Mouse (Mus musculus) hematopoietic stem cell, adult 5-6 weeks (primary cell): ENCODE measurements around the gene Ranbp17. TPM values are rescaled to one million over a fixed set of nuclear protein-coding genes. Genes with fewer than 3 reads are reported as not detected.

Experiments used
- ATAC-seq, 2 experiments: fragments of 125-278 bp in 1 of 2; replicated peaks in 1 of 2; 2 replicates each; pipeline ENCODE4 v1.8.0; 2016 to 2017; ENCODE audit warnings: inconsistent platforms in 2 of 2, mild to moderate bottlenecking in 2 of 2, moderate number of reproducible peaks in 2 of 2, low read depth in 1 of 2, moderate TSS enrichment in 1 of 2; ENCODE audit not compliant: low FRiP score in 2 of 2, poor library complexity in 2 of 2, severe bottlenecking in 2 of 2, insufficient read depth in 1 of 2, low TSS enrichment in 1 of 2
- total RNA-seq: library from RNA; stranded (forward); fragments of 172-1452, 232-1000 nt; gene quantifications from 2 replicates; pipeline ENCODE4 v1.2.3, GENCODE M21; 2017

Gene Ranbp17
- total RNA-seq = 6.1 and 6.3 TPM in 2 replicates

DNA sequence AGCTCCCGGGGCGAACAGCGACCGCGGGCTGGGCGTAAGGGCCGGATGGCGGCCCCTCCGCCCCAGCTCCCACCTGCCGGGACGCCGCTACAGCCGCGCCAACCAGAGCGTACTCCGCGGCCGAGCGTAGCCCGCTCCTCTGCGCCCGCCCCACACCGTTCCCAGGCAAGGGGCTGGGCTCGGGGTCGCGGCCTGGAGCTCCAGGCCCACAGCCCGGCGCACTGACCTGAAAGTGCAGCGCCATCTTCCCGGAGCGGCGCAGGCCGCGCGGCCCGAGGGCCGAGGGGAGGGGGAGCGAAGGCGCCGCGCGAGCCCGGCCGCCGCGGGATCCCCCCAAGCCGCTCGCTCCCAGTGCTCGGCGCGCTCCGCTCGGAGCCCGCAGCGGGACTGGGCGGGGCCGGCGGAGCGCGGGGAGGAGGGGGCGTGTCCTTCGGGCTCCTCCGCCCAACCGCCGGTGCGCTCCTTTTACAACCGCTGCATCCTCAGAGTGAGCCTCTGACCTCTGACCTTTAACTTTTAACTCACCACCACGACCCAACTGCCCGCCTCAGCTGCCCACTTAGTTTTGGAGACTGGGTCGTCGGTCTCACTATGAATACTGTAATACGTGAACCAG lies at the start of gene Ranbp17:
Ranbp17 (minus strand) TSS at position 371 of the 616 bp plus-strand sequence.
- peak; percentile 34 to 43; a peak in 3 of 4 replicates for ATAC-seq

DNA sequence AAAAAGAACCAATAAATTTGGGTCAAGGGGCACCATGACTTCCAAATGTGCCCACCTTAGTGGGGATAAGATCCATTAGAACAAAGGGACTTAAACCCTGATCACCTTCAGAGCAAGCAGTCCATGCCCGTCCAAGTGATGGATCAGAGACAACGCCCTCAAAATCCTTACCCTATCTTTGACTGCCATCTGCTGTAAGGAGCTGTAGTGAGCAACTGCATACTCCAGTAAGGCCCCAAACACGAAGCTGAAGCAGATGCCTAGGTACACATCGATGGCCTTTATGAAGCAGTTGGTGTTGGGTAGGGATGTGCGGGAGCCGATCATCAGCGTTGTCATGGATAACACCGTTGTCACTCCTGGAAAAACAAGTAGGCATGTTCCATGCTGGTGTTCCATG lies 40.6 kb upstream of the Ranbp17 start:
- no peak for ATAC-seq

DNA sequence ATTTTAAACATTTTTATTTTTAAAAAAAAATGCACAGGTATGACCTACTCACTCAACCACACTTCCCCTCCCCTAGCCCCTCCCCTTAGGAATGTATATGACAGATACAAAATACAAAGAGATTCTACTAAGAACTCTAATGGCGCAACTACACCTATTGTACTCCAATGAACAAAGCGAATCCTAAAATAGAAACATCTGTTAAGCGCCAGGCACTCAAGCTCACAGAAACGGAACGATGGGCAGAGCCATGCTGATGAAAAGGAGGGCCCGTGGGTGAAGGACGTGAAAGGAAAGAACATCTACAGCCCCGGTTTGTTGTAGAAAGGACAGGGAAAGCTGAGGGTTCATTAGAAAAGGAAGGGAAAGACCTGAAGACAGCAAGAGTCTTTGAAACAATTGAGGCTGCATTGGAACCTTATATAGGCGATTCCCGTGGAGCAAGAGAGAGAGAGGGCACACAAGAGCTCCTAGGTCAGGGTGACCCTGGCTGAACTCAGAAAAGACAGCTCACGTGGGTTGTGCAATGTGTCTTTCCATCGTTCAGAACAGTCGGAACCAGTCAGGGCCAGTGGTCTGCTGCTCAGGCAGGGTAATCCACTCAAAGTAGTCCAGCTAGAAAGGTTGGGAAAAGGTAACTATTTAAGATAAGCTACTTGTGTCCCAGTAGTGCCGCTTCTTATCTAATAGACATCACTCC lies 37.5 kb upstream of the Ranbp17 start:
- no peak for ATAC-seq

DNA sequence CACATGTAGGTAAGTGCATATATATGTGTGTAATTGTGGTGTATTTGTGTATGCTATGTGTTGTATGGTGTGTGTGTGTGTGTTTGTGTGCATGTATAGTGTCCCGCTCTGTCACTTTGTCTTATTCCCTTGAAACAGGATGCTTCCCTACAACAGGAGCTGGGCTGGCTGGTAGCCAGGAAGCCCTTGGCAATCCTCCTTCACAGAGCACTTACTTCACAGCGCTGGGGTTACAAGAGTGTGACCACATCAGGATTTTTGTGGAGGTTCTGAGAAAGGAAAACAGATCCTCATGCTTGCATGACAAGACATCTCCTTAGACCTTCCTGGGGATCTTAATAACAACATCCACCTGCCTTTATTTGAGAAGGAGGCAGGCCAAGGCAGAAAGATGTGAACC lies 33.8 kb upstream of the Ranbp17 start:
- ATAC-seq = no peak

DNA sequence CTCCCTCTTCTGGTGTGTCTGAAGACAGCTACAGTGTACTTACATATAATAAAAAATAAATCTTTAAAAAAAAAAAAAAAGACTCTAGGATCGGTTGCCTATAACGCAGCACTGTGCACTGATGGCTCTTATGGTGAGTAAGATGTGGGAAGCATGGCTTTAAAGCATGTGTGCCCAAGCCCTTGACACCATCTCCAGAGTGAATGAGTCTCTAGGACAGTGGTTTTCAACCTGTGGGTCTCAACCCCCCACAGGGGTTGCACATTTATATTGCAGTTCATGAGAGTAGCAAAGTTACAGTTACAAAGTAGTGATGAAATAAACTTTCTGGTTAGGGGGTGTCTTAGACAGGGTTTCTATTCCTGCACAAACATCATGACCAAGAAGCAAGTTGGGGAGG lies 31.4 kb upstream of the Ranbp17 start:
- ATAC-seq = no peak

DNA sequence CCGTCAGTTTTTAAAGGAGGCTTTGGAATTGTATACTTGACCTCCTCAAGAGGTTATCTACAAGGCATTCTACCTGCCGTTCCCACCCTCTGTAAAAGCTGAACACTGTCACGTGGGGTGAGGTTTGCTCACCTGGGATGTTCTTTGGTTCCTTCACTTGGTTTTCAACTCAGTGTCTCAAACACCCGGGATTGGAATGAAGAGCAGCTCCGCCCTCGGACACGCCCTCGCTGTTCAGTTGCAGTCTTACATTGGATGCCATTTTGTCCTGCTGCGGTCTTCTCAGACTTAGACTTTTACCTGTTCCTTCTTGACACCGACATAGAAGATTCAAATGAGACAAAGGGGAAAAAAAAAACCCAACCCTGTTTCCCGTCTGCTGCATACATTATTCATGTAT lies 30.6 kb upstream of the Ranbp17 start:
- ATAC-seq = no peak

DNA sequence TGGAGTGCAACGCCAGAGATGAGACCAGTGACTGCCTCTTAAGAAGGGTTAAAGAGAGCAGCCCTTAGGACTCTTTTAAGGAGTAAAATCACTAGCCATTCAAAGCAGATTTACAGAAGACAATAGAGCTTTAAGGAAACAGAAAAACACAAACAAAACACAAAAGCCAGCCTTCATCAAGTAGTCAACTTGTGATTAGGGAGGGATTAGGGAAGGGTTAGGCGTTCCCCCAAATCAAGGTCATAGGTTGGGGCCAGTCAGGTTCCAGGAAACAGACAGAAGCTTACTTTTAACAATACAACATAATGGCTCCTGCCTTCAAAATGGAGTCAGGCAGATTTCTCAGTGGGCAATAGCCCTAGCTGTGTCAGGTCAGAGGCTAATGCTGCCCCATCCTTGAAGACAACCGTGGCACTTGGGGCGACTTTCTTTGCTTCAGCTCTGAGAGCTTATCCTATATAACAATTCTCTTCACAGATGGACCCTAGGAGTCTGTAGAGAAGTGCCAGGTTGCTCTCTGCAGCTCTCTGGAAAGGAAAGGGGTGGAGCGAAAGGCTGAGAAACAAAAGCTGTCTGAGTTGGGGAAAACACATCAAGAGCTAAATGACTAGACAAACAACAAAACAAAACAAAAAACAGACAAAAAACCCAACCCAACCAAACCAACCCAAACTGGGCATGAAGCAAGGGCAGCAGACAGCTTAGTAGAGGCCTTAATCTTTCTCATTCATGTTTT lies 24.0 kb upstream of the Ranbp17 start:
- ATAC-seq = no peak

DNA sequence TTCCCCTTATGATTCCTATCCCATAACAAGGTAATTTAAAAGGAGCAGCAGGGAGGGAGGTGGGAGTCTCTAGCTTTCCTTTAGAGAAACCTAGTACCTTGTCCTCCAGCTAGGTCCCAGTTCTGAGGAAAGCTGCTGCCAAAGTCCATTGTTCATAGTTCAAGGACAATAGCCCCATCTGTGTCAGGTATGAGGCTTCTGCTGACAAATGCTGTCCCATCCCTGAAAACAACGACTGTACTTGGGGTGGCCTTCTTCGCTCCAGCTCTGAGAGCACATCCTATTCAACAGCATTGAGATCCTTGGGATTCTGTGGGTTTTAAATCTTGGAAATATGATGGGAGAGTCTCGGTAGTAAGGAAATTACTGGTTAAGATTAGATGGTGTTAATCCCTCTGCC lies 23.1 kb upstream of the Ranbp17 start:
- no peak for ATAC-seq

DNA sequence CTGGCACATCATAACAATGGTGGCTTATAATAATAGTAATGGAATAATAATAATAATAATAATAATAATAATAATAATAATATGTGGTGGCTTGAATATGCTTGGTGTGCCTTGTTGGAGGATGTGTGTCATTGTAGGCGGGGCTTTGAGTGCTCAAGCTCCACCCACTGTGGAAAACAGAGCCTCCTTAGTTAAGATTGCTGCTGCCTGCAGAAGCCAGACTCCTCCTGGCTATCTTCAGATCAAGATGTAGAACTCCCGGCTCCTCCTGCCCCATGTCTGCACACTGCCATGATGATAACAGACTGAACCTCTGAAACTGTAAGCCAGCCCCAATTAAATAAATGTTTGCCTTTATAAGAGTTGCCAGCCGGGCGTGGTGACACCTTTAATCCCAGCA lies 21.0 kb upstream of the Ranbp17 start:
- ATAC-seq = no peak

DNA sequence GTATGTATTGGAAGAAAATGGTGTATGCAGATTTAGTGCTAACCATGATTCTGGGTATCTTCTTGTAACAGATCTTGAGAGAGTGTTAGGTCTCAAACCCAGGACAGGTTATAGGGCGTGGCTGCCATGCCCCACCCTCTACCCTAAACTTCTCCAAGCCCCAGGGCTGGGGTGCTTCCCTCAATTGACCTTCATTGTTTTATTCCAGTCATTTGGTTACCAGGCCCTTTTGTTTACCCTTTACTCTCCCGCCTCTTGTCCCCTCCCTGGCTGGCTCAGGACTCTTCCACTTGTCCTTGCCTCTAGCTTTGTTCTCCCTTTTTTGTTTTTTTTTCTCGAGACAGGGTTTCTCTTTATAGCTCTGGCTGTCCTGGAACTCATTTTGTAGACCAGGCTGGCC lies 20.0 kb upstream of the Ranbp17 start:
- ATAC-seq = no peak

DNA sequence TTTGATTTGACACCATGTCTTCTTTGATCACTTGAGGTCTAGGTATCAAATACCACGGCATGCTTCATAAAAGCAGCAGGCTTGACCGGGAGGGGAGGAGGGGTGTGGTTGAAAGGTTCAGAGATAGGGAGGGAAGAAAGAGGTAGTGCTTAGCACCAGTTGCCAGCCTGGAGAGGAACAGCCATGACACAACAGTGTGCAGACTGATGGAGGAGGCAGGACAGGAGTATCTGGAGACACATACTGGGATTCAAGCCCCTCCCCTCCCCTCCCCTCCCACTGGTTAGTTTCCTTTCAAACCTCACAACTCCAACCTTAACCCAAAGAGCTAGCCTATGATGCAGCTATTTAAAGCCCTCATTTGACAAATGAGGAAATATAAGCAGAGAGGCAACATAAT lies 16.0 kb upstream of the Ranbp17 start:
- no peak for ATAC-seq

DNA sequence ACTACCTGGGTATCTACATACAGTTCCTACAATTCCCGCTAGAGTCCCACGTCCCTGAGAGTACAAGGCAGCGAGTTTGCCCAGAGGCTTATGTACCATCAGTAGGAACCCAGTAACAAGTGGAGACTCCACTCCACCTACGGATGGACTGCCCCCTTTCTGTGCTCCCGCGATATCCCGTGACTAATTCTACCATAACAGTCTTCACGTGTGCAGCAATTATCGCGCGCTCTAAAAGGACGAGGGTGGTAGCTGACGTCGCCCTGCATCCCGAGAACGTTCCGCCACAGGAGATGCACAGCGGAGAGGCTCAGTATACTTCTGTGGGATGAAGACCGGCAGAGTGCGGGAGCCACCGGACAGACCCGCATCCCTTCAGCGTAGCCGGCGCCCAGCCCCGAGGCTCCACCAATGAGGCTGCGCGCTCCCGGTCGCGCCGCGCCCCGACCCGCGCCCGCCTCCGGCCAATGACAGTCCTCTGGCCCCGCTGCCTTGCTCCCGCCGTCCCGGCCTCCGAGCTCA lies 631 bp downstream of the Ranbp17 start:
- ATAC-seq = peak; percentile 90 to 93

DNA sequence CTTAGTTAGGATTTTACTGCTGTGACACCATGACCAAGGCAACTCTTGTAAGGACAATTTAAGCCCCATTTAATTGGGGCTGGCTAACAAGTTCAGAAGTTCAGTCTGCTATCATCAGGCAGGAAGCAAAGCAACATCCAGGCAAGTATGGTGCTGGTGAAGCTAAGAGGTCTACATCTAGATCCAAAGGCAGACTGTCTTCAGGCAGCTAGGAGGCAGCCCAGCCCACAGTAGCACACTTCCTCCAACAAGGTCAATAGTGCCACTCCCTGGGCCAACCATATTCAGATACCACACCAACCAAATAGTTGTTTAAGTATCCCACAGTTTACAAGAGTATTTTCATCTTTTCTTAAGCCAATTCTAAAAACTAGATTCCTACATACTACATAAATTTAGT lies 4.1 kb downstream of the Ranbp17 start:
- ATAC-seq = no peak

DNA sequence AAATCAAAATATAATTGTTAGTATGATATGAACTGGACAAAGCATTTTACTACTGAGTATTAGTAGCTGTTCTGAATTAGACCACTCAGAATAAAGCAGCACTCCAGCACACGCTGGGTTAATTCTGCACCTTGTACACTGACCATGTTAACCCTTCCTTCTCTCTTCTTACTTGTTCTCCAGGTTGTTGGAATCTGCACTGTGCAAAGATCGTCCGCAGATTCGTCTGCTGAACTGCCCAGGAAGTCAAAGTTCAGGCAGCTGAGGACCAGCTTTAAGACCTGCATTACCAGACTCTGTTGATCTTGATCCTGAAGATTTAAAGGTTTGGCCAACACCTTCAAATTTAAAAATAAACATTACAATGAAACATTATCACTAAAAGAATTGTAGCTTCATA lies 27.8 kb downstream of the Ranbp17 start:
- ATAC-seq = no peak

DNA sequence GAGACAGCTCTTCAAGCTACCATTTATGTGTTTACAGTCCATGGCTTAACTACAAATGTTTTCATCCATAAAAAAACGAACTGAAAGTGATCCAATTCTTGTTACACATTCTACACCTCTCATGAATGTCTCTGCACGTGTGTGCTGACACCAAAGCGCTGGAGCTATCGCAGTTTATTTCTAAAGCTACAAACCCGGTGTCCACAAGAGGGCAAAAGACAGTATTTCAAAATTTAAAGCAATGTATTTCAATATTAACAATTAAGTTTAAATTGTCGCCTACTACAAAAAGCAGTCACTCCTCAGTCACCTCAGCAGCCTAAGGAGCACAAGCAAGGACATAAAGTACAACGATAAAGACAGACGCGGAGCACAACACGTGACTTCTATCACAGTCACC lies 33.1 kb downstream of the Ranbp17 start:
- ATAC-seq = no peak

DNA sequence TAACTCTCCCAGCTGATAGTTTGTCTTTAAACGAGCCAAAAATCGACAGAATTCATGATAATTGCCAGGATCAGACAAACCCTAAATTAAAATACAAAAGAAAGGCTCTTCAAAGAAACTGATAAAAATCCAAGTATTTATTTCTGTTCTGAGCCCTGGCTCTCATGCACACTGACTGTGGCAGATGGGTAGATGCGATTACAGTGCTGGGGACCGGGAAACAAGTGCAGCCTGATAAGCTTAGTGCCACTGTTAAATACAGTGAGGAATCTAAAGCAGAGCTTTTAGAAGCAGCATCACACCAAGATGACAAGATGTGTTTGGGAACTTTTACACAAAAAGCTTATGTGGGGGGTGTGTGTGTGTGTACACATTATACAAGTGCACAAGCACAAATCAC lies 34.3 kb downstream of the Ranbp17 start:
- ATAC-seq = no peak

DNA sequence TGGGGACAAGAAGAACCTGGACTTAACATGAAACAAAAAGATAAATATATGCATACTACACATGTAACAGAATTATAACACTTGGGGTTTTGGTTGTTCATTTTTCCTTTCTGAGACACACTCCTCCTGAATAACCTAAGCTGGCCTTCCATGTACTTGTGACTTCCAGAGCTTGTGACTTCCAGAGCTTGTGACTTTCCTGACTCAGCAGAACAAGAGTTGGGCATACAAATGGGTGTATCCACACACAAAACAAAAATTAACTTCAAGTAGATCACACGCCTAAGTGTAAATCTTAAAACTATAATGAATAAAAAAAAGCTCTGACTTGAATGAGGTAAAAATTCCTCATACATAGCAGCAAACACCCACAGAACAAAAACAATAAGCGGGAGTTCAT lies 36.9 kb downstream of the Ranbp17 start:
- no peak for ATAC-seq

DNA sequence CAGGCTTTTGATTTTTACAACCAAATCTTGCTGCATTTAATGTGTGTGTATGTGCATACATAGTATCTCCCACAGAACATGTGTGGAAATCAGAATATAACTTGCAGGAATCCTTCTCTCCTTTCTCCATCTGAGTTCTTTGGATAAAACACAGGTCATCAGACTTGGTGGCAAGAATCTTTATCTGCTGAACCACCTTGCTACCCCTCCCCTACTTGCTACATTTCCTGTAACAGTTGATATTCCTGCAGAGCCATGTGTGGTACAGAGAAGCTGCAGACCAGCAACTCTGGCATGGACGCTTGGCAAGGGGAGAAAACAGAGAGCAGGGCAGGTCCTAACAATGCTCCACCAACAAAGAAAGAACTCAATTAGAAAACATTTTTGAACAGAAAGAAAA lies 52.4 kb downstream of the Ranbp17 start:
- no peak for ATAC-seq
